Mouse (Mus musculus) midbrain, embryonic 11.5 days (tissue): ENCODE results near the gene Cblb. TPM values are rescaled to one million over a fixed set of nuclear protein-coding genes. Genes with fewer than 3 reads are reported as not detected.

ENCODE experiments used
- ATAC-seq: fragments of 200-750 bp; cut with Nextera tagmentation; 2 replicates; pipeline ENCODE4 v1.8.0; 2017; ENCODE audit warnings: moderate TSS enrichment, moderate library complexity; ENCODE audit not compliant: low FRiP score
- DNase-seq: peaks from one replicate; pipeline ENCODE4 v3.0.0; 2015; ENCODE audit warnings: low spot score; ENCODE audit errors: missing footprints
- H3K27ac ChIP-seq: fragments of 300-500 bp; sonication (generic); 2 replicates; pipeline ENCODE4 v1.5.1; 2014; ENCODE audit warnings: low read depth, low read length
- H3K27me3 ChIP-seq: fragments of 300-500 bp; sonication (generic); 2 replicates; pipeline ENCODE4 v1.6.1; 2014; ENCODE audit warnings: mild to moderate bottlenecking, low read length, moderate library complexity, mixed read lengths; ENCODE audit not compliant: control insufficient read depth, insufficient read depth
- H3K36me3 ChIP-seq: fragments of 300-500 bp; sonication (generic); 2 replicates; pipeline ENCODE4 v1.6.1; 2014; ENCODE audit warnings: mild to moderate bottlenecking, low read length, moderate library complexity, mixed read lengths; ENCODE audit not compliant: control insufficient read depth, insufficient read depth
- H3K4me1 ChIP-seq: fragments of 300-500 bp; sonication (generic); 2 replicates; pipeline ENCODE4 v1.6.1; 2014; ENCODE audit warnings: low read length; ENCODE audit not compliant: control insufficient read depth, insufficient read depth
- H3K4me2 ChIP-seq: fragments of 300-500 bp; sonication (generic); 2 replicates; pipeline ENCODE4 v1.6.1; 2014; ENCODE audit warnings: mild to moderate bottlenecking, moderate library complexity
- H3K4me3 ChIP-seq: fragments of 300-500 bp; sonication (generic); 2 replicates; pipeline ENCODE4 v1.5.1; 2014; ENCODE audit warnings: low read depth, low read length
- H3K9ac ChIP-seq: fragments of 300-500 bp; sonication (generic); 2 replicates; pipeline ENCODE4 v1.6.1; 2014; ENCODE audit warnings: low read length
- H3K9me3 ChIP-seq: fragments of 300-500 bp; sonication (generic); 2 replicates; pipeline ENCODE4 v1.6.1; 2016; ENCODE audit warnings: low read length; ENCODE audit not compliant: control insufficient read depth
- WGBS: fragments of 180-500 bp; shearing (Covaris S2); extraction: QIAGEN DNeasy Blood & Tissue Kit; methylation state at CpG from one replicate; pipeline ENCODE4 v1.1.7; 2014; 5-methylcytosine and 5-hydroxymethylcytosine counted together
- polyA plus RNA-seq: library from polyadenylated mRNA; unstranded; fragments of >200 nt; fragmentation: Nextera tagmentation; extraction: Ambion mirVana; gene quantifications from 2 replicates; pipeline ENCODE4 v1.2.1, GENCODE M21; 2014

Gene Cblb
- polyA plus RNA-seq, 1 experiment from 2014 or later = 38.6 TPM

GRCm38 (mm10) chr16:52033381-52034315 lies 2.6 kb downstream of the Cblb start:
- Histone ChIP-seq H3K4me3 (peak overlapping the region; percentile 89), H3K27me3 (no peaks in the 10 kb centered on the region), H3K4me2 (peak overlapping the region; percentile 57), H3K9me3 (no peaks in the 10 kb centered on the region), H3K36me3 (peaks cover 5% of the 10 kb centered on the region; the same call in 1 of the 2 replicates), H3K27ac (no peak overlapping the region), H3K4me1 (peaks cover 18% of the 10 kb centered on the region; the same call in 1 of the 2 replicates), H3K9ac (peak overlapping the region; percentile 97; the same call in 1 of the 2 replicates)
- 87% methylated on average over 4 of the region's 4 CpGs for WGBS
- ATAC-seq (no peak), DNase-seq (peak; percentile 77)

- Histone ChIP-seq H3K27ac (no peak overlapping the region), H3K27me3 (no peaks in the 10 kb centered on the region), H3K36me3 (peaks cover 5% of the 10 kb centered on the region; the same call in 1 of the 2 replicates), H3K9ac (no peak overlapping the region), H3K4me2 (peak overlapping the region; percentile 33), H3K4me3 (peak overlapping the region; percentile 17; the same call in 1 of the 2 replicates), H3K9me3 (no peaks in the 10 kb centered on the region), H3K4me1 (peaks cover 18% of the 10 kb centered on the region; the same call in 1 of the 2 replicates)
- ATAC-seq = no peak
- peak; percentile 37 for DNase-seq
- WGBS = 96% methylated on average over 5 of the region's 5 CpGs
Observed at GRCm38 (mm10) chr16:52034356-52034755, 3.3 kb downstream of the Cblb start.

GRCm38 (mm10) chr16:52036295-52036694 lies 5.3 kb downstream of the Cblb start:
- DNase-seq = no peak
- H3K4me3 ChIP-seq = no peak overlapping the region
- WGBS = 87% methylated on average over 3 of the region's 3 CpGs
- 0 out of 2 replicates have a peak overlapping the region, but pooled peaks have one; percentile 15 for H3K4me2 ChIP-seq
- H3K36me3 ChIP-seq = peaks cover 7% of the 10 kb centered on the region; the same call in 1 of the 2 replicates
- H3K27me3 ChIP-seq = no peaks in the 10 kb centered on the region
- no peak overlapping the region for H3K9ac ChIP-seq
- ATAC-seq = no peak
- peaks cover 11% of the 10 kb centered on the region; the same call in 1 of the 2 replicates for H3K4me1 ChIP-seq
- no peak overlapping the region for H3K27ac ChIP-seq
- no peaks in the 10 kb centered on the region for H3K9me3 ChIP-seq

GRCm38 (mm10) chr16:52038283-52038682 lies 7.3 kb downstream of the Cblb start:
- 90% methylated on average over 4 of the region's 4 CpGs for WGBS
- no peak overlapping the region for H3K27ac ChIP-seq
- H3K4me1 ChIP-seq = peaks cover 12% of the 10 kb centered on the region; the same call in 1 of the 2 replicates
- no peak overlapping the region for H3K4me2 ChIP-seq
- no peak overlapping the region for H3K9ac ChIP-seq
- H3K27me3 ChIP-seq = no peaks in the 10 kb centered on the region
- peaks cover 7% of the 10 kb centered on the region; the same call in 1 of the 2 replicates for H3K36me3 ChIP-seq
- no peaks in the 10 kb centered on the region for H3K9me3 ChIP-seq
- ATAC-seq (no peak), DNase-seq (peak; percentile 41)
- no peak overlapping the region for H3K4me3 ChIP-seq

- H3K27me3 ChIP-seq = no peaks in the 10 kb centered on the region
- peaks cover 11% of the 10 kb centered on the region; the same call in 1 of the 2 replicates for H3K4me1 ChIP-seq
- WGBS = 87% methylated on average over 2 of the region's 2 CpGs
- no peak for DNase-seq
- H3K9me3 ChIP-seq = no peaks in the 10 kb centered on the region
- H3K9ac ChIP-seq = no peak overlapping the region
- H3K4me3 ChIP-seq = no peak overlapping the region
- H3K4me2 ChIP-seq = no peak overlapping the region
- peaks cover 7% of the 10 kb centered on the region; the same call in 1 of the 2 replicates for H3K36me3 ChIP-seq
- H3K27ac ChIP-seq = no peak overlapping the region
- ATAC-seq = no peak
Observed at GRCm38 (mm10) chr16:52038821-52039220, 7.8 kb downstream of the Cblb start.

GRCm38 (mm10) chr16:52040937-52041336 lies 9.9 kb downstream of the Cblb start:
- H3K4me1 ChIP-seq = peaks cover 5% of the 10 kb centered on the region; the same call in 1 of the 2 replicates
- H3K9ac ChIP-seq = no peak overlapping the region
- H3K27ac ChIP-seq = no peak overlapping the region
- ATAC-seq (no peak), DNase-seq (peak; percentile 77)
- no peaks in the 10 kb centered on the region for H3K27me3 ChIP-seq
- WGBS = 91% methylated on average over 4 of the region's 4 CpGs
- H3K4me2 ChIP-seq = no peak overlapping the region
- H3K36me3 ChIP-seq = peaks cover 4% of the 10 kb centered on the region; the same call in 1 of the 2 replicates
- no peak overlapping the region for H3K4me3 ChIP-seq
- H3K9me3 ChIP-seq = no peaks in the 10 kb centered on the region

GRCm38 (mm10) chr16:52042667-52043379 lies 11.8 kb downstream of the Cblb start:
- H3K27ac ChIP-seq = no peak overlapping the region
- H3K27me3 ChIP-seq = no peaks in the 10 kb centered on the region
- H3K4me3 ChIP-seq = no peak overlapping the region
- peaks cover 3% of the 10 kb centered on the region; the same call in 1 of the 2 replicates for H3K4me1 ChIP-seq
- no peak overlapping the region for H3K4me2 ChIP-seq
- H3K9ac ChIP-seq = no peak overlapping the region
- ATAC-seq = peak; percentile 72
- DNase-seq = no peak
- no peaks in the 10 kb centered on the region for H3K9me3 ChIP-seq
- 50% methylated on average over 14 of the region's 14 CpGs for WGBS
- peaks cover 9% of the 10 kb centered on the region; the same call in 1 of the 2 replicates for H3K36me3 ChIP-seq

- Histone ChIP-seq H3K4me3 (no peak overlapping the region), H3K27me3 (no peaks in the 10 kb centered on the region), H3K27ac (no peak overlapping the region), H3K36me3 (peaks cover 14% of the 10 kb centered on the region; the same call in 1 of the 2 replicates), H3K4me2 (no peak overlapping the region), H3K9me3 (no peaks in the 10 kb centered on the region), H3K9ac (no peak overlapping the region), H3K4me1 (peaks cover 3% of the 10 kb centered on the region; the same call in 1 of the 2 replicates)
- peak; percentile 80 for DNase-seq
- no peak for ATAC-seq
- 82% methylated on average over 11 of the region's 11 CpGs for WGBS
Observed at GRCm38 (mm10) chr16:52043380-52044117, 12.5 kb downstream of the Cblb start.
